Mouse (Mus musculus): ENCODE measurements around the gene Slc12a9.

Slc12a9 gene

DNA sequence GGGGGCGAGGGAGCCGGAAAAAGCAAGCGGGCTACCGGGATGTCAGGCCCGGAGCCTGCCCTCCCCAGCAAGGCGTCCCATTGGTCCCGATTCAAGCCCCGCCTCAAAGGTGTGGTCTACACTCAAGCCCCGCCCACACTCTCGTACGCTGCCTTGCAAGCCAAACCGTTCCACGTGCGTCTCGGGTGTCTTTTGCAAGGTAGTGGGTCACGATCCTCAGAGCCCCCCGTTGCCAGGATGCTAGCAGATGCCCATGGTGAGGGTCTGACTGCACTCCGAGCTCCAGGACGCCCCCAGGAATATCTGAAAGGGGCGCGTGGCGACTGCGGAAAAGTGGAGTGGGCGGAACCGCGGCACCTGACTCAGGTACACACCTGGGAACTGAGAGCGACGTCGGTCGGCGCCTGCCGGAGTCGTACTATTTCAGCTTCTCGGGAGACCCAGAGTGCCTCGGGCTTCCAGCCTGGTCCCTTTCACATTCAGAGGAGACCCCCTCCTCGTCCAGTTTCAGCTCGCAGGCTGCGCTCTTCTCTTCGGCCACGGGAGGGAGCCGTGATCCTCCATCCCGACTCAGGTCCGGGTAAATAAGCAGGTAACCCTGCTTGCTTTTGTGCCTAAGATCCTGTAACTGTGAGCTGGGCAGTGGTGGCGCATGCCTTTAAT, at the start of gene Slc12a9:
Slc12a9 (minus strand) TSS at position 86 of the 663 bp plus-strand sequence.
- DNase-seq = peak; percentile 96 to 97

DNA sequence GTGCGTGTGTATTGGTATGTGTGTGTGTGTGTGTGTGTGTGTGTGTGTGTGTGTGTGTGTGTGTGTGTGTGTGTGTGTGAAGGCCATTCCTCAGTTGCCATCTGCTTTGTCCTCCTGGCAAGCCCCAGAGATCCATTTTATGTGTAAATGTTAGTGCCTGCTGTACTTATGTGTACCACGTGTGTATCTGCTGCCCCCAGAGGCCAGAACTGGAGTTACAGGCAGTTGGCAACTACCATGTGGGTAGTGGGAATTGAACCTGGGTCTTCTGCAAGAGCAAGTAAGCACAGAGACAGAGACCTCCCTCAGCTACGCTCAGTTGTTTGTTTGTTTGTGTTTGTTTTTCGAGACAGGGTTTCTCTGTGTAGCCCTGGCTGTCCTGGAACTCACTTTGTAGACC, 47.8 kb upstream of the Slc12a9 start:
- DNase-seq = peak; percentile 54 to 66

DNA sequence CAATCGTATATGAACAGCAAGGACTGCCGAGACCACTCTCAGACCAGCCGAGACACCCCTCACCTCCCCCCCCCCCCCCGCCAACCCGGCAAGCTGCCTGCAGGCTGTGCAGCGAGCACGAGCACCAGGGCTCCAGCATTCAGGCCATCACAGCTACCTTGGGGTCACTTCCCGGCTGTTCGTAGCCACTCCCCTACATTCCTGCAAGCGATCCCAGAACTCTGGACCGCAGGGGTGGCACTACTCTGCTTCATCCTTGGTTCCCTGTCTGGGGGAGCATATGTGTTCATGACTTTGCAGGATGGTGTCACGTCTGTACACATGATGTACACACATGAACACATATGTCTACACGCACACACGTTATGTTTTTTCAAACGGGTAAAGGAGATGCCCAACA, 44.2 kb upstream of the Slc12a9 start:
- DNase-seq = no peak

DNA sequence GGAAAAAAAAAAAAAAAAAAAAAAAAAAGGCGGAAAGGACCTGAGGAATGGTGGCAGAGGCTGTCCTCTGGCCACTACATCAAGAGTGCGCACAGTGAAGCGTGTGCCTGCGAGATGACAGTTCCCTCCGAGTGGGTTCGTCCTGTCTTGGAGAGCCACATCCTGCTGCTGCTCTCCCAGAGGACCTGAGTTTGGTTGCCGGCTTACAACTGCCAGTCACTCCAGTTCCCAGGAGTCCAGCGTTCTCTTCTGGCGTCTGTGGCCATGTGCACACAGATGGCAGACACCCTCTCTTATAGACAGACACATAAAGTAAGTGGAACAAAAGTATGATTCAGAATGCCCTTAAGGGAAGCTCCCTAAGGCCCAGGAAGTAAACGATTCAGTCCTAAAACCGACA, 43.8 kb upstream of the Slc12a9 start:
- no peak for DNase-seq

DNA sequence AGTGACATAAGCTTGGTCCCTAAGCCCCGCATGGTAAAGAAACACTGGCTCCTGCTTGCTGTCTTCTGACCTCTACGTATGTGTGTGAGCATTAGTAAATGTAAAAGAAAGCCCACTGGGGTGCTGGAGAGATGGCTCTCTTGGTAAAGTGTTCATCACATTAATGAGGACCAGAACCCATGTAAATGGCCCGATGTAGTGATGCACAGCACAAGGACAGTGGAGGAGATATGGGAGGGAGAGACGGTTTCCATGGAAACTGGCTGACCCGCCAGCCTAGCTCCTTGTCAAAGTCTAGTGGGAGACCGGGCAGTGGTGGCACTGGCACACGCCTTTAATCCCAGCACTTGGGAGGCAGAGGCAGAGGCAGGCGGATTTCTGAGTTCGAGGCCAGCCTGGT, 43.3 kb upstream of the Slc12a9 start:
- DNase-seq = no peak

DNA sequence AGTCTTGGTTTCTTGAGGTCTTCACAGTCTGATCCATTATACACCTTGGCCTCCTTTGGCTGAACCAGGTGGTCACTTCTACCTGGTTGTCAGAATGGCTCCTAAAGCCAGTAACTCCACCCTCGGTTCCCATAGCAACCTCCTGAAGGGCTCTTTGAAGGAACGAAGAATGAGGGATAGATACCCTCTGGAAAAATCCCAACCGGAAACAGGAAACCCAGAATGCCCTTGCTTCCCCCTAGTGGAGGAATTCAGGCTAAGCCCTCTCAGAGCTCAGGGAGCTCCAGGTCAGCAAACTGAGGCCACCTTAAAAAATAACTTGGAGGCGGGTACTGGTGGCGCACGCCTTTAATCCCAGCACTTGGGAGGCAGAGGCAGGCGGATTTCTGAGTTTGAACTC, 42.8 kb upstream of the Slc12a9 start:
- no peak for DNase-seq

DNA sequence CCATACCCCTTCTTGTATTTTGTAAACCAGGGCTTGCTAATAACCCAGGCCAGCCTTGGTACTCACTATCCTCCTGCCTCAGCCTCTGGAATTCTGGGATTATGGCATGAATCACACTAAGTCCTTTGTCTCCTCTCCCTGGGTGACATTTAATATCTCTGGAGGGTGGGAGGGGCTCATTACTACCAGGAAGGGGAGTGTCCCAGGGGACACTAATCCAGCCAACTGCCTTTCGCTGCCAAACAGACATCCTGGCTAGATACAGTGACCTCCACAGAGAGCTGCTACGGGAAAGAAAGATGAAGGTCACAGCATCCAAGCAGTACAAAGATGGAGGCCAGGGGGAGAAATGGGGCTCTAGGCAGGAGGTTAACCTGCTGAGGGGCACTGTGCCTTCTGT, 42.2 kb upstream of the Slc12a9 start:
- DNase-seq = no peak

DNA sequence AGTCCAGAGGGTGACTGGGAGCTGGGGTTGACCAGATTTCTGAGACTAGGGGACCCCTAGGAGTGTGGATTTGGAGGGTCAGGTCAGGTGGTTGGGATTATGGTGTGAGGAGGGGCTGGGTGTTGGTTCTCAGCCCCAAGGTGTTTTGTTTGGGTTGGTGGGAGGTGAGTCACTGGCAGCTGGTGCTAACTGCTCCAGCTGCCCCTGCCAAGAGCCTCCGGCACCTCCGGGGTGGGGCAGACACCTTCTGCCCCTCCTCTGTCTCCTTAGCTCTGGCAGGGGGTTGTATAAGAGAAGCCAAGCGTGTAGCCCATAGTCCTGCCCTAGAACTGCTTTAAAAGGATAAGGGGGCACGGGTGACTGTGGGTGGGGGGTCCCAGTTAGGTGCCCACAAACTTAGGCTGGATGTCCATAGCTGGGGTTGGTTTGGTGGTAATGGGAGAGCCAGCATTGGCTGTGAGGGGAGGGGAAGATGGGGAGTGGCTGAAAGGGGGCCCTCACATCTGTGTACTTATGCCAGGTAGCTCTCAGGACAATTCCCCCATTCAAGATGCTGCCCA, 41.2 kb upstream of the Slc12a9 start:
- no peak for DNase-seq

DNA sequence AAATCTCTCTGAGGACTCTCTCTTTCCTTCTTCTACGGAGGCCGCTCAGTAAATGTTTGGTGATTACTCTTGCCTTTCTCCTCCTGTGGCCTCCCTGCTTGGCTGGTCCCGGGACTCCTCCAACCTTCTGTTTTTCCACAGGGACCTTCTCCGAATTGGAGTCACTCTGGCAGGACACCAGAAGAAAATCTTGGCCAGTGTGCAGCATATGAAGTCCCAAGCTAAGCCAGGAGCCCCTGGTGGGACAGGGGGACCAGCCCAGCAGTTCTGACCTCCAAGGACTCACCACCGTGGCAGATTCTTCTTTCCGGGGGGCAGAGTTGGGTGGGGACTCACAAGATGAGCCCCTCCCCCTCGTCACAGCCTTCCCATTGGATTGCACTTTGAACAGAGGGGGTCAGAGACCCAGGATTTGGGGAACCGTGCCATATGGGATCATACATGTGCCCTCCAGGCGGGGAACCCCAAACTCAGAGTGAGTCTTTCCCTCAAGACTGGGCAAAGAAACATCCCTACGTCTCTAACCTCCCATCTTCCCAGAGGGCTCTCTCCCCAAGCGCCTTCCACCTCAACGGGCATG, 40.1 kb upstream of the Slc12a9 start:
- no peak for DNase-seq

DNA sequence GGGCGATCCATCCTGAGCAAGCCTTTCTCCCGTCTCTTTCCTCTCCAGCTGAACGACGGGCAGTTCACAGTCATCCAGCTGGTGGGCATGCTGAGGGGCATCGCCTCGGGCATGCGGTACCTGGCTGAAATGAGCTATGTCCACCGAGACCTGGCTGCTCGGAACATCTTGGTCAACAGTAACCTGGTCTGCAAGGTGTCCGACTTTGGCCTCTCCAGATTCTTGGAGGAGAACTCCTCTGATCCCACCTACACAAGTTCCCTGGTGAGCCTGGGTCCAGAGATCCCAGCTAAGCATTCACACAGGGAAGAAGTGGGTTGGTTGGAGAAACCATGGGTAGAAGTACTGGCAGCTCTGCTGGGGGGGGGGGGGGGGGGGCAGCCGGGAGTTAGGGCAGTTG, 36.3 kb upstream of the Slc12a9 start:
- DNase-seq = no peak

DNA sequence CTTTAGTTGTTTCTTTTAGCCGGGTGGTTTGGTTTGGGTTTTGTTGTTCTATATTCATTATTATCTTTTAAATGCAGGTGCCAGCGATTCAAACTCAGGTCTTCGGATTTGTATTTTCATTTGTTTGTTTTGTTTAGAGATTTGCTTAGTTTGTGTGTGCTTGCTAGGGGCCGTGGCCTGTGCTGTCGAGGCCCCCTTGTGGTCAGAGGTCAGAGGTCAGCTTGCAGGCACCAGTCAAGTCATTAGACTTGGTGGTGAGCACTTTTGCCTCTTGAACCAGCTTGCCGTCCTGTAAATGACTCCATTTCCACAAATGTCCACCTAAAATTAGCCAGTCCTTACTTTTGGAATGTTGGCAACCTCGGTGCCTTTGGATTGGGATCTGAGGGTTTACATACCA, 25.0 kb upstream of the Slc12a9 start:
- no peak for DNase-seq

DNA sequence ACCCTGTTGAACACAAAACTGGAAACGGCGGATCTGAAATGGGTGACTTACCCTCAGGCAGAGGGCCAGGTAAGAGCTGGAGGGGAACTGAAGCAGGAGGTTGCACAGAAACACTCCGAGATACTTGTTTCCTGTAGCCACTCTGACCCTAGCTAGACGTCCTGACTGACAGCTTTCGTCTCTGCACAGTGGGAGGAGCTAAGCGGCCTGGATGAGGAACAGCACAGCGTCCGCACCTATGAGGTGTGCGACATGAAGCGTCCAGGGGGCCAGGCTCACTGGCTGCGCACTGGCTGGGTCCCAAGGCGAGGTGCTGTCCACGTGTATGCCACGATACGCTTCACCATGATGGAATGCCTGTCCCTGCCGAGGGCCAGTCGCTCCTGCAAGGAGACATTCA, 20.7 kb upstream of the Slc12a9 start:
- DNase-seq = no peak

DNA sequence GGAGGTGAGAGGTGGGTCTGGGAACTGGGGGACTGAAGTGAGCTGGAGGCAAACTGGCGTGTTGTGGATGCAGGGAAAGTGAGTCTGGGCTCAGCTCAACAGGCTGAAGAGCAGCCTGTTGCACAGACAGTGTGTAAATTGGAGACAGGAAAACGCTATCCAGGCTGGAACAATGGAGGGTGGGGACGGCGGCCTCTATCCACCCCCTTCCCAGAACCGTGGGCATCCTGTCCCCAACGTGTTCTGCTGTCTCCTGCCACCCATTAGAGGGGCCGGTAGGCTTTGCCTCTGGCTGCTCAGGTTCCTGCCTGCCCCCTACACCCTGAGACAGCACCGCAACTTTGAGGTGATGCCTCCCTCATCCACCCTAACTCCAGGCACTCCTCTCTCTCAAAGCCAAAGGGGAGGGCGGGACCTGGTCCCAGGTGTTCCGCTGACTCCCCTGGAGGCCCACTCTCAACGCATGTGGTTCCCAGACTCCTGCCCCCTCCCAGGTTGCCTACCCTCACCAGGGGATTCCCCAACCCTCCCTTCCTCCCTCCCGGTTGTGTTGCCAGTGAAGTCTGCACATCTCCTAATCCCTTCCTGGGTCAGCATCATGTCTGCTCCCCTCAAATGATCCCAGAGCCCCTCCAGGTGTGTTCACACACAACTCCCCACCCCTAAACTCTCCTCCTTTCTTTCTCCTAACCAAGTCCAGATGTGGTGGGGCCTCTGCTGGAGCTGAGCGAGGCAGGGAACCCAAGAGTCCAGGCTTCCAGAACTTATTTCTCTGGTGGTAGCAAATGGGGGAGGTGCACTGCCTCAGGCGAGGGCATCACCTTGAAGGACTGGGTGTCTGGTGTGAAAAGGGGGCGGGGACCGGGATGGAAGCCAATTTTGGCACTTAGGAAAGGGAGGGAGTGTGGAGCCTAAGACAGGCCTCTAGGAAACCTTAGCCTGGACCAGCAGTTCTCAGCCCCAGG, 18.9 kb upstream of the Slc12a9 start:
- DNase-seq = no peak

DNA sequence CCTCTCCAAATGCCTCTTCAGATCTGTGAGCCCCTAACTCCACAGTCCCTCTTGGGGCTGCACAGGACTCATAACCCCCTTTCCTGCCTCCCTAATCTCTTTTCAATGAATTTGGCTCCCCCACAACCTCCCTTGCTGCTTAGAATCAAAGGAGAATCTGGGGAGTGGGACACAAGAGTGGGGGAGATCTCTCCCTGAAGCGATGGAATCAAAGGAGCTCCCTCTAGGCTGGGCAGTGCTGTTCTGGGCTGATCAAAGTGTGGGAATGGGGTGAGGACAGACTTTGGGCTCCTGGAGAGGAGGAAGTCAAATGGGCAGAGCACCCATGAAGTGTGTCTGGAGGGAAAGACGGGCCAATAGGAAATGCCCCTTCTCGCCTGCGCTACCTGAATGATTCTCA, 18.0 kb upstream of the Slc12a9 start:
- DNase-seq = no peak

DNA sequence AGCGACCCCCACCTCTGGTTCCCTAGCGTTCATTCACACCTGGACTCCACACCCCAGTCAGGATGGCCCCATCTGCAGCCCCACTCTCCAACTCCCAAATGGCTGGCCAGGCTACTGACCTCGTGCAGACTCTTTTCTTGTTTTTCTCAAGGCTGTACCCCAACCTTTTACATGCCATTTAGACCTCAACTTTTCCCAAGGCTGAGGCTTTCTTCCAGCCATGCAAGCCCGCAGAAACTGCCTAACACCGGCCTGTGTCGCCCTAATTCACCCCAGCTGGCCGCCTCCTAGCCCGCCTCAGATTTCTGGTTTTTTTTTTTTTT, 17.6 kb upstream of the Slc12a9 start:
- no peak for DNase-seq

DNA sequence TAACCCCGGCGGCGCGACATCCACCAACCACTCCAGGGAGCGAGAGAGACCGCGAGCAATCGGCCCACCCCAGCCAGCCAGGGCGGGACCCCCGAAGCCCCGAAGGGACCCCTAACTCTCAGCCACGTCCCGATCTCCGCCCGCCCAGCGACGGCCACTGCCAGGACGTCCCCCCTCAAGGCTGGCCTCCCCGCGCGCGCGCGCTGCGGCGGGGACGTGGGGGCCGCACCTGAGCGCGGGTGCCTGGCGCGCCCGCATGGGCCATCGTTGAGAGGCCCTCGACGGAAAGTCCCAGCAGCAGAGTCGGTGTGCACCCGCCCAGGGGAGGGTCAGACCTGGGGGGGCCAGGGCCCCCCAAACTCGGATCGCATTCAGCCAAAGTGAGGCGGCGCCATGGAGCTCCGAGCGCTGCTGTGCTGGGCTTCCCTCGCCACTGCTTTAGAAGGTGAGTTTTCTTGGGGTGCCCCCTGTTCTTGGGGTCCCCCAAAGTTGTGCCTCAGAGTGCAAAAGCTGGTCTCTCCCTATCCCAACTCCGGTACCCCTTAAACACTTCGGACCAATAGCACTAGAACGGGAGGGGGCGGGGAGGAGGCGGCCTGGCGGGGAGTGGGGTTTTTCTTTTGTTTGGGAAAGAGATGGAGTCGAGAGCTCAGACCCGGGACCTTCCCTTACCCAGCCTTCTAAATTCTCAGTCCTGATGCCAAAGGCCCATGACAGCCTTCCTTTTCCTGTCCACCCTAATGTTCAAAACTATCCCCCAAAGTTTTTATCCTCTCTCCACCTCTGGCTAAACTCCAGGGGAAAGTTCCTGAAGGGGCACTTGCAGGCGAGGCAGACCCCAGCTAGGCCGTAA, 17.0 kb upstream of the Slc12a9 start:
- DNase-seq = no peak

DNA sequence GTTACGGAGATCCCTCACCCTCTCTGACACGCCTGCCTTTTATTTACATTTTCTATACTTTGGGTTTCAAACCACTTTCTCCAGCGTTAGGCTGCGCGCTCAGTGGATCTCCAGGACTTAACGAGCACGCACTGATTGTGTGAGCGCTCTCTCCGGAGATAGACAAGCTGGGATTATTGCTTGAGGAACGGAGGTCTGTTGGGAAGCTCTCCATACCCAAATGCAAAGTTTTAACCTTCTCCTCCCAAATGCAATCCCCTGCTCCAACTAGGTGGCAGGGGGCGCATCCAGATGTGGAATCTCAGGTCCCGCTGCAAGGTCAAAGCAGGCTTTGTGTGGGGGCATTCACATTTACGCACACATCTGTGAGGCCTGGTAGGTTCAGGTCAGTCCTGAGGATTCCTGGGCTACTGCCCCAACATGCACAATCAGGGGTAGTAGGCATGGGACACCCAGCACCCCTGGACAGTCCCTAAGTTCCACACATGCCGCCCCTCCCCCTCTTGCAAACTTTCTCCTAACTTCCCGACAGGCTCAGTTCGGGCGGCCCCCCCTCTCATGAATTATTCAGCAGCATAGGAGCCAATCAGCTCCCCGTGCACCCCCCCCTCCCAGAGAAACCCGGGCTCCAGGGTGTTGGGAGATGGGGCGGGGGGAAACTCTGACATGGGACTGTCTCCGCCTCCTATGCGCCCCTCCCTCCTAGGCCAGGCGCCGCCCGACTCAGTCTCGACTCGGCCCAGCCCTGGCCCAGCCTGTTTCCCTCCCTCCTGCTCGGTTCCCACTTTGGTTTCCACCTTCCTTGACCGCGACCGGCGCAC, 16.2 kb upstream of the Slc12a9 start, which contains the start of gene Ephb4:
Ephb4 (plus strand) TSS at position 726 of the 821 bp plus-strand sequence.
- DNase-seq = no peak

DNA sequence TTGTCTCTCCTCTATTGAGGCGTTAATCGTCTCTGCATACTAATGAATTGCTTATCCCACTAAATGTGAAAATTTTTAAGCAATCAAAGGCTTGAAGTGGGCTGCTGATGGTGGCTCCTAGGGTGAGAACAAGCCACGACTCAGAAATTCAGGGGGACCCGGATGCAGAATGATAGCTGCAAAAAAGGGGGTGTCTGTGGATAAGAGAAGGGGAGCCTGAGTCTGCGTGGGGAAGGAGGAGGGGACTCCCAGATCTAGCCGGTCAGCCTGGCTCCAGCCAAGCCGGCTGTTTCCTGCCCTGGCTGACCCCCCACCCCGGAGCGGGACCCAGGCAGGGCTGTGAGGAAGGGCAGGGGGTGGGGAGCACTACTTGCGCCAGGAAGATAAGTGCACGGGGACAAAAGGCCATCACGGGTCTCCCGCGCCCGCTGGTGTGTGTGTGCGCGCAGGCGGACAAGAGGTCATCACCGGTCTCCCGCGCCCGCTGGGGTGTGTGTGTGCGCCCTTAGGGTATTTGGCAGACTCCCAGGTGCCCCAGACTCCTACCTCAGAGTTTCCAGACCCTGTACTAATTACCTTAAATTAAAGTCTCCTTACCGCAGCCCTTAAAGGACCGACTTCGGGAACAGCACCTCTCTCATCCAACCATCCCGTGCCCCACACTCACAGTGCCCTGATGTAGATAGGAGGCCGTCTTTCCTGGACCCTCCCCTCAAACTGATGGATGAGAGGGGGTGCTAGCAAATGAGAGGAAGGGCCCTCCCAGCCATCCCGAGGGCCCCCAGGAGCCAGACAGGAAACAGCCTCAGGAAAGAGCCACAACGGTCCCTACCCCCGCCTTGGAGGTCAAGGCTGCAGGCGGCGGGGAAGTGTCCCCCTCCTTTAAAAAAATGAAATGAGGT, 15.3 kb upstream of the Slc12a9 start:
- no peak for DNase-seq

DNA sequence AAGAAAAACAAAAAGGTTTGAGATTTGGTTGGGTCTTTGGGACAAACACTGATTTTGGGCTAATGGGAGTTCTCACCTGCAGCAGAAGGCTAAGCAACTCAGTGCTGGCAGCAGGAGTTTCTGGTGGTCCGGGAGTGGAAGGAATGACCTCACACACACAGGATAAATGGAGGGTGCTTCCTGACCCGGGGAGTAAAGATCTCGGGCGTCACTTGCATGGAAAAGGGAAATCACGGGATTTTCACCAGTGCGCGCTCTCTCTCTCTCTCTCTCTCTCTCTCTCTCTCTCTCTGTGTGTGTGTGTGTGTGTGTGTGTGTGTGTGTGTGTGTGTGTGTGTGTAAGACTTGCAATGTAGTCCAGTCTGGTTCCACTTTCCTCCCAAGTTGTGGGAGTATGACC, 14.5 kb upstream of the Slc12a9 start:
- DNase-seq = no peak

DNA sequence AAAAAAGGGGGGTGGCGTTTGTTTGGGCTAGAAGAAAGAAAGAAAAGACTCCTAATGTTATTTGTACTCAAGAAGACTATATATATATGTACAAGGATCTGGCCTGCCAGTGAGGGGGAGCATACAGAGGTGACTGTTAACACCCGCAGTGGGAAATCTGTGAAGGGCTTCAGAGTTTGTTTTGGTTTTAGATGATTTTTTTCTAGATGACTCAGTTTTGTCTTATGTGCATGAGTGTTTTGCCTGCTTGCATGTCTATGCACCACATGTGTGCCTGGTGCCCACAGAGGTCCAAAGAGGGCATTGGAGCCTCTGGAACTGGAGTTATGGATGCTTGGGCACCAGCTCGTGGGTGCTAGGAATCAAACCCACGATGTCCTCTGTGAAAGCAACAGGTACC, 13.6 kb upstream of the Slc12a9 start:
- no peak for DNase-seq

DNA sequence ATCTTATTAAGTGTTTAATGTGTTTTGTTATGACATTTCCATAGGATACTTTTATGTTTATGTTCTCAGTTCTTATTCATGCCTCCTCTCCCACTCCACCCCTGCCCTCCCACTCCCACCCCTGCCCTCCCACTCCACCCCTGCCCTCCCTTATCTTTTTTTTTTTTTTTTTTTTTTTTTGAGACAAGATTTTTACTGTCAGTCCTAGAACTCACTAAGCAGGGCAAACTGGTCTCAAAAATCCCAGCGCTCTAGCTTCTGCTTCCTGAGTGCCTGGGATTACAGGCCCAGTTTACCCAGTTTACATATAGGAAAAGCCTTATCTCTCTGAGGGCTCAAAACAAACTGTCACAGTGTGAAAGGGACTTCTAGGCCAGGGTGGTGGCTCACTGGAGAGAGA, 13.0 kb upstream of the Slc12a9 start:
- DNase-seq = no peak

Measured in thymus, postnatal 36 days (tissue).